Comparison of ENCODE assay signal across 17 mouse cellular contexts in genomic region chr2:179297057-179297456, GRCm38 (mm10).
DNase-seq lines count a peak whose midpoint lies in the region; ATAC-seq lines count a peak whose summit lies in the region.
"Had no signal": no experiment of that assay in that cellular context is flagged by ENCODE, and none has a peak within 500 bp of the region (broad histone marks: within the 10 kb centered on the region; RNA-seq: fewer than 3 reads in every experiment).

No protein-coding gene starts in this region.

- 5% methylated on average over 9 of the region's 9 CpGs for WGBS in forebrain, embryonic 12.5 days
- 17% methylated on average over 9 of the region's 9 CpGs for WGBS in midbrain, embryonic 11.5 days

- no peaks in the 10 kb centered on the region for H3K9me3 ChIP-seq in forebrain, embryonic 12.5 days
- H3K9me3 ChIP-seq in midbrain, embryonic 11.5 days (ENCODE audit: control insufficient read depth, low read length): no peaks in the 10 kb centered on the region
- H3K9me3 ChIP-seq: embryonic facial prominence, embryonic 12.5 days; heart, embryonic 15.5 days; limb, embryonic 12.5 days; liver, embryonic 13.5 days; lung, embryonic 15.5 days; neural tube, embryonic 15.5 days had no signal

- H3K9ac ChIP-seq in forebrain, embryonic 12.5 days: no peak overlapping the region
- peak overlapping the region; percentile 20; the same call in 1 of the 2 replicates for H3K9ac ChIP-seq in midbrain, embryonic 11.5 days (ENCODE audit: low read length)
- H3K9ac ChIP-seq: embryonic facial prominence, embryonic 12.5 days; heart, embryonic 15.5 days; limb, embryonic 12.5 days; liver, embryonic 13.5 days; lung, embryonic 15.5 days; neural tube, embryonic 15.5 days had no signal

- peak; percentile 46 for DNase-seq in embryo, embryonic 10 days (ENCODE audit: low spot score)
- DNase-seq in embryo, embryonic 9.5 days (ENCODE audit: extremely low spot score): no peak
- DNase-seq in midbrain, embryonic 11.5 days (ENCODE audit: low spot score, missing footprints): peak; percentile 97
- peak; percentile 54 for DNase-seq in retina, embryonic 14.5 days (ENCODE audit: low spot score)
- no peak for DNase-seq in ovary, postnatal 10 days (ENCODE audit: low spot score)
- no peak for DNase-seq in Muller cell, postnatal 12 days (ENCODE audit: inconsistent ontology term)
- no peak for DNase-seq in cerebellum, postnatal 4 days (ENCODE audit: low spot score in 2 of 2)
- DNase-seq: cerebellum, adult 9-11 months; kidney, adult 18-20 months; kidney, postnatal 25 days; liver, embryonic 13.5 days had no signal

- no peaks in the 10 kb centered on the region for H3K36me3 ChIP-seq in forebrain, embryonic 12.5 days (replicated peaks)
- no peaks in the 10 kb centered on the region for H3K36me3 ChIP-seq in midbrain, embryonic 11.5 days (ENCODE audit: control insufficient read depth, insufficient read depth, low read length)
- H3K36me3 ChIP-seq: embryonic facial prominence, embryonic 12.5 days; heart, embryonic 15.5 days; limb, embryonic 12.5 days; liver, embryonic 13.5 days; lung, embryonic 15.5 days; neural tube, embryonic 15.5 days had no signal

- H3K4me3 ChIP-seq in forebrain, embryonic 12.5 days (replicated peaks): no peak overlapping the region
- H3K4me3 ChIP-seq in midbrain, embryonic 11.5 days (ENCODE audit: low read depth, low read length): no peak overlapping the region
- H3K4me3 ChIP-seq: embryonic facial prominence, embryonic 12.5 days; heart, embryonic 15.5 days; limb, embryonic 12.5 days; liver, embryonic 13.5 days; lung, embryonic 15.5 days; neural tube, embryonic 15.5 days had no signal

- H3K27me3 ChIP-seq in forebrain, embryonic 12.5 days: no peaks in the 10 kb centered on the region; the same call in 1 of the 2 replicates
- H3K27me3 ChIP-seq in midbrain, embryonic 11.5 days (ENCODE audit: control insufficient read depth, insufficient read depth, low read length): no peaks in the 10 kb centered on the region
- H3K27me3 ChIP-seq: embryonic facial prominence, embryonic 12.5 days; heart, embryonic 15.5 days; limb, embryonic 12.5 days; liver, embryonic 13.5 days; lung, embryonic 15.5 days; neural tube, embryonic 15.5 days had no signal

- H3K4me1 ChIP-seq in forebrain, embryonic 12.5 days: peaks cover 43% of the 10 kb centered on the region
- peaks cover 26% of the 10 kb centered on the region for H3K4me1 ChIP-seq in midbrain, embryonic 11.5 days (ENCODE audit: control insufficient read depth, insufficient read depth, low read length)
- H3K4me1 ChIP-seq: heart, embryonic 15.5 days; limb, embryonic 12.5 days; liver, embryonic 13.5 days; lung, embryonic 15.5 days had no signal

- H3K4me2 ChIP-seq in forebrain, embryonic 12.5 days: 0 out of 2 replicates have a peak overlapping the region, but pooled peaks have one; percentile 21
- no peak overlapping the region for H3K4me2 ChIP-seq in midbrain, embryonic 11.5 days
- H3K4me2 ChIP-seq: embryonic facial prominence, embryonic 12.5 days; heart, embryonic 15.5 days; limb, embryonic 12.5 days; liver, embryonic 13.5 days; lung, embryonic 15.5 days; neural tube, embryonic 15.5 days had no signal

- peak; percentile 73 for ATAC-seq in forebrain, embryonic 12.5 days (ENCODE audit: low FRiP score)
- peak; percentile 88 for ATAC-seq in midbrain, embryonic 11.5 days (ENCODE audit: low FRiP score)

- peak overlapping the region; percentile 74 for H3K27ac ChIP-seq in forebrain, embryonic 12.5 days
- no peak overlapping the region; the same call in 1 of the 2 replicates for H3K27ac ChIP-seq in midbrain, embryonic 11.5 days (ENCODE audit: low read depth, low read length)
- H3K27ac ChIP-seq: embryonic facial prominence, embryonic 12.5 days; heart, embryonic 15.5 days; limb, embryonic 12.5 days; liver, embryonic 13.5 days; lung, embryonic 15.5 days; neural tube, embryonic 15.5 days had no signal

Comparison
In these comparisons a context has a peak if more than half of its experiments do, and no peak if none do; other contexts are left out.
1. DNase-seq: peak in embryo, embryonic 10 days (single experiment), midbrain, embryonic 11.5 days (single experiment) and retina, embryonic 14.5 days (single experiment); none in embryo, embryonic 9.5 days (single experiment), ovary, postnatal 10 days (single experiment), Muller cell, postnatal 12 days (single experiment) and cerebellum, postnatal 4 days (0 of 2).